Mouse (Mus musculus) lung, adult 10 weeks (tissue): ENCODE measurements around the gene Mus81. TPM values are rescaled to one million over a fixed set of nuclear protein-coding genes. Genes with fewer than 3 reads are reported as not detected.

Experiments used
- polyA plus RNA-seq: library from polyadenylated mRNA; stranded (reverse); fragments of 350-450 nt; fragmentation: Illumina TruSeq; extraction: RNeasy Lipid Tissue Mini Kit (QIAGEN cat#74804); gene quantifications from one replicate; pipeline ENCODE4 v1.2.3, GENCODE M21; 2014; ENCODE audit warnings: low read depth, low replicate concordance; ENCODE audit not compliant: insufficient read depth

Mus81 gene
- polyA plus RNA-seq = 24.5 TPM

DNA sequence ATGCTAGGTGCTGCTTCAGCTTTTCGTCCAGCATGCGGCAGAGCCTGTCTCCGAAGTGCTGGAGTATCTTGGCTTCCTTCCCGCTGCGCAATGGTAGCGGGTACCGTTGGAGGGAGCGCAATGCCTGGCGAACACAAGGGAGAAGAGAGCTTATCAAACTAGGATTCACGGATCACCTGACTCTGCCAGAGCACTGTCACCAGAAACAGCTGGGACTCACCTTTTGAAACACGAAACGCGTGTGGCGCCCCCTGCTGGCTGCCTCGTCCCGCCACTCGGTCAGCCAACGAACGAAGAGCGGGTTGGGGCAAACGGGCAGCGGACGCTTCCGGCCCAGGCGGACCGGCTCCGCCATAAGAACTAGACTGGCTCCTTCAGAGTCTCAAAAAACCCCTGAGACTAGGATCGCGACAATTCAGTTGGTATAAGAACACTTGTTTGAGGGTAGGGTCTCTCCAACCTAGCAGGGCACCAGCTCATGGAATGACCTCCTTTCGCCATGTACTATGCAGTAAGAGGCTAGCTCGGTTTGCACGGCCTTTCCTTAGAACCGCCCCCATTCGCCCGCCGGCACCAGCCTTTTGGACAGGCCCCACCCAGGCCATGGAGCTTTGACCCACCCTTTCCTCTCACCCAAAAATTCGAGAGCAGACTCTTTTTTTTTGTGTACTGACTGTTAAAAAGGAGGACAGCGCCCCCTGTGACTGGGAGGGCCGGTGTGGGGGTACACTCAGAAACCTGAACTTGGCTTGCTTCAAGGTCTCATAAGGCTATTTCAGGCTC, at the start of gene Mus81:
Gene Mus81, minus strand, starts transcription at position 635 of the 783 bp plus-strand sequence.

DNA sequence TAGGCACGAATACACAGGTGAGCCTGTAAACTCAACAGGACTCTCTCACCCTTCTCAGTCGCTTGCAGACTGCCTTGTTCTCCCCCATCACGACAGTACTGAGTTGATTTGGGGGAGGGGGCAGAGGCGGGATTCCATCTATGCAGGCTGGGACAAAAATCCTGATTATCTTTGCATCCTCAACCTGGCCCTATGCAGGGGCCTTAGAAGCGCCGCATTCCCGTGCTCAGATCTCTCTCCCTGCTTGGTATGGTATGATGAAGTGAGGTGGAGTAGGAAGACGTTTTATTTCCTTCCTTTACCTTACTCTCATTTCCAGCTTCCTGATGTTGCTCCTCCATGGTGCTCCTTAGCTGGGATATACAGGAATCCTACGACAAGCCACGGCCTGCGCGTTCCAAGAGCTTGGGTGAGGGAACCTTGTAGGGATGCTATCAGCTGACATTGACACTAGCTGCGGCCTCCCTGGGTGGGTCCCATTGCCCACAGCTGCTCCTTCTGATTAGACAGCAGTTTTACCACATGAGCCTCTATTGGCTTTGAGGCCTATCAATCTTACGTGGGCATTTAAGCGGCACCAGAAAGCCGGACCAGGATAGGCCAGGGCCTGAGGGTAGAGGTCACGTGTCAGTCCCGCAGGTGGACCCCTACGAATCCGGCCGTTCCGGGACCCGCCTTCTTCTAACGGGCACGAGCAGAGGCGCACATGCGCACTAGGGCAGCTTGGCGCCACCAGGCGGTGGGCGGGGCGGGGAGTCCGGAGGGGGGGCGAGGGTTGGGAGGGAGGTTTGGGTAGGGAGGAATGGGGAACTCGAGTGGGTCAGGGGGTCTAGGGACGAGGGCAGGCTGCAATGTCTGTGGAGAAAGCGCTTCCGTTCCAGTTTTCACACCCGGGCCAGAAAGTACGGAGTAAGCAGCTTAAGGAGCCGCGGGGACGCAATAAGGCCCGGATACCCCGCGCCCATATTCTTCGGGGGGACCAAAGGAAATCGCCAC, 22.1 kb upstream of the Mus81 start, which contains the start of gene Snx32:
Gene Snx32, minus strand, starts transcription at position 508 of the 996 bp plus-strand sequence.

DNA sequence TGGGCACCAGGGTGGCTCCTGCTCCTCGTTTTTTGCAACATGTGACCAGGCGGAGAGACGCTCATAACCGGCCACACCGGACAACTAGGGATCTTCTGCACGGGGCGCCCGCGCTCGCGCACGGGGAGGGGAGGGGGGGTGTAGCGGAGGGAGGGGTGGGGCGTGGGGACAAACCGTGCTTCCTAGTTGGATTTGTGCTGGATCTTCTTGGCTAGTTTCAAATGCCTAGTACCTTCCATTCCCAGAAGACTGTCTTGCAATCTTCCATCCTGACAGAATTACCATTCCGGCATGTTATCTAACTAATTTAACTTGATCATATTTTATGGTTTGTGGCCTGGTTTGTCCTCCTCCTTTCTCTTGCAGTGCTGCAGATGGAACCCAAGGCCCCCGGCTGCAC, 15.5 kb upstream of the Mus81 start, which contains the start of gene 1700020D05Rik:
Gene 1700020D05Rik, minus strand, starts transcription at position 101 of the 400 bp plus-strand sequence.

GRCm38 (mm10) chr19:5490313-5490897, 2.2 kb upstream of the Mus81 start, which contains the start of gene Cfl1:
TSS of gene Cfl1 (plus strand) at chr19:5490455.

DNA sequence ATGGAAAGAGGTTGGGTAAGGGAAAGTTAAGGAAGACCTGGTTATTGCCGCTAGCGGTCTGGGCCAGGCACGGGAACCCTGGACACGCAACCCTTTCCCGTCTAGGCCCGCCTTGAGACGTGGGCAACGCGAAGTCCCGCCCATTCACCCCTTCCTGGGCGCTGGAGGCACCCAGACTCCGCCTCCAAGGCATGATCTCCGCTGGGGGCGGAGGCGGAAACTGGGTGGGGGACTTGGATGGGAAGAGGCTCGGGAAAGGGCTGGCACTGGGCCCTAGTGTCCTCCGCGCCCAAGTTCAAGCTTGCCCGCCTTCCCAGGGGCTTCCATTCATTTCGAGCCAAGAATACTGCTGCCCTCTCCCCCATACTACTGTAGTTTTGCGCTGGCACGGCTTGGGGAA, 14.5 kb downstream of the Mus81 start, which contains the start of gene Efemp2:
Gene Efemp2, plus strand, starts transcription at position 235 of the 400 bp plus-strand sequence.

GRCm38 (mm10) chr19:5468374-5468773, 19.8 kb downstream of the Mus81 start, which contains the start of gene Ctsw:
TSS of gene Ctsw (minus strand) at chr19:5468507.

DNA sequence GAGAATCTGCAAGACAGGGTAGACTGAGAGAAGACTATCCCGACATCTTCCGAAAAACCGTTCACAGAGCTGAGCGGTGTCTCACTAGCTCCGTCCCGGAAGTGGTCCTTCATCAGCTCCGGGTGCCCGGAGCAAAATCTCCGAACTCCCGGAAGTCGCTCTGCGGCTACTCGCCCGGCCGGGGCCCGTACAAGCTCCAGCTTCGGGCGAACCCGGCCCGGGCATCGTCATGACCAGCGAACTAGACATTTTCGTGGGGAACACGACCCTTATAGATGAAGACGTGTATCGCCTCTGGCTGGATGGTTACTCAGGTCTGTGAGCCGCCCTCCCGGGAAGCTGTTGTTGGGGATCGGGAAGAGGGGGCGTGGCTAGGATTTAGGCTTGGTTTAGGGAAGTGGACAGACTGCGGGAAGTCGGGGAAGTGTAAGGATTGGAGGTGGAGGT, 27.7 kb downstream of the Mus81 start, which contains the start of gene Fibp:
Gene Fibp, plus strand, starts transcription at position 151 of the 447 bp plus-strand sequence.

DNA sequence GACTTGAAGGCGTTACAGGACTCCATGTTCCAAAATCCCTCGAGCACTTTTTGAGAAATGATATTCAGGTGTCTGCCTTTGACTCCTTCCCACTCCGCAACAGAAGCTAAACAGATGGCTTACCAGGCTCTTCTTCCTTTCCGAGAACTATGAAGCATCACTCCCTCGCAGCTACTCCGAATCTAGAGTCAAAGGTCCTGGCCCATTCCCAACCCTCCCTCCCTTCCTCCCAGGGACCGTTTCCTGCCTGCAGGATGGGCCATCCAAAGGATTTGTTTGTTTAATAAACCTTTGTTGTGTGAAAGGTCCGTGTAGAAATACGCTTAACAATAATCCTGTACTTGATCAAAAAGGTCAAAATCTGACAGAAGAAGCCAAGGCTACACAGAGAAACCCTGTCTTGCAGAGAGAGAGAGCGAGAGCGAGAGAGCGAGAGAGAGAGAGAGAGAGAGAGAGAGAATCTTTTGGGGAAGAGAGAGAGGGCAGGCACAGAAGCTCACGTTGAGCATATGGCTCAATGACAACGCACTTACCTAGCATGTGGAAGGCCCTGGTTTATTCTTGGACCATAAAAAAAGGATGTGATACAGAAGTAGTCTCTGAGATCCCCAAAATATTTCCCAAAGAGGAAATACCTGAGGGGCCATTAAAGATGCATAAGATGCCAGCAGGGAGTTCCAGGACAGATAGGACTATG, 30.3 kb downstream of the Mus81 start, which contains the start of gene Ccdc85b:
Gene Ccdc85b, minus strand, starts transcription at position 149 of the 697 bp plus-strand sequence.

GRCm38 (mm10) chr19:5447515-5448353, 40.5 kb downstream of the Mus81 start, which contains the start of gene Fosl1:
TSS of gene Fosl1 (plus strand) at chr19:5447547.

Other genes starting within 250 kb of the Mus81 start
- 9.4 TPM for gene Pacs1, start 215.3 kb downstream of the Mus81 start, polyA plus RNA-seq
- gene Sf3b2, start 192.9 kb downstream of the Mus81 start, polyA plus RNA-seq = 93.1 TPM
- gene Gal3st3, start 190.1 kb downstream of the Mus81 start, polyA plus RNA-seq = 0.28 TPM
- gene Catsper1, start 152.7 kb downstream of the Mus81 start, polyA plus RNA-seq = not detected
- 2.3 TPM for gene Cst6, start 138.8 kb downstream of the Mus81 start, polyA plus RNA-seq
- gene Eif1ad, start 121.7 kb downstream of the Mus81 start, polyA plus RNA-seq = 13.4 TPM
- gene Banf1, start 121.2 kb downstream of the Mus81 start, polyA plus RNA-seq = 139 TPM
- gene Sart1, start 99.7 kb downstream of the Mus81 start, polyA plus RNA-seq = 63.0 TPM
- not detected for gene Tsga10ip, start 85.9 kb downstream of the Mus81 start, polyA plus RNA-seq
- 391 TPM for gene Drap1, start 63.4 kb downstream of the Mus81 start, polyA plus RNA-seq
- 34.1 TPM for gene AI837181, start 63.3 kb downstream of the Mus81 start, polyA plus RNA-seq
- gene Fosl1, start 40.9 kb downstream of the Mus81 start, polyA plus RNA-seq = 0.17 TPM
- gene Ccdc85b, start 30.5 kb downstream of the Mus81 start, polyA plus RNA-seq = 15.3 TPM
- gene Fibp, start 27.8 kb downstream of the Mus81 start, polyA plus RNA-seq = 62.7 TPM
- gene Ctsw, start 19.9 kb downstream of the Mus81 start, polyA plus RNA-seq = 9.0 TPM
- gene Efemp2, start 14.4 kb downstream of the Mus81 start, polyA plus RNA-seq = 41.2 TPM
- gene Cfl1, start 2.1 kb upstream of the Mus81 start, polyA plus RNA-seq = 601 TPM
- gene 1700020D05Rik, start 15.4 kb upstream of the Mus81 start, polyA plus RNA-seq = not detected
- 5.9 TPM for gene Snx32, start 22.1 kb upstream of the Mus81 start, polyA plus RNA-seq
- gene Ovol1, start 72.2 kb upstream of the Mus81 start, polyA plus RNA-seq = 0.69 TPM
- gene Ap5b1, start 79.6 kb upstream of the Mus81 start, polyA plus RNA-seq = 3.3 TPM
- gene Rnaseh2c, start 113.5 kb upstream of the Mus81 start, polyA plus RNA-seq = 45.6 TPM
- gene Kat5, start 121.8 kb upstream of the Mus81 start, polyA plus RNA-seq = 39.0 TPM
- gene Rela, start 149.1 kb upstream of the Mus81 start, polyA plus RNA-seq = 49.7 TPM
- gene Sipa1, start 175.3 kb upstream of the Mus81 start, polyA plus RNA-seq = 35.8 TPM
- 39.2 TPM for gene Map3k11, start 200.3 kb upstream of the Mus81 start, polyA plus RNA-seq
- gene Pcnx3, start 200.5 kb upstream of the Mus81 start, polyA plus RNA-seq = 19.6 TPM
- 0.92 TPM for gene Kcnk7, start 216.0 kb upstream of the Mus81 start, polyA plus RNA-seq
- gene Ehbp1l1, start 237.9 kb upstream of the Mus81 start, polyA plus RNA-seq = 25.1 TPM
- gene Fam89b, start 241.3 kb upstream of the Mus81 start, polyA plus RNA-seq = 59.0 TPM